Mouse (Mus musculus): ENCODE data around the gene Glra1. TPM values are rescaled to one million over a fixed set of nuclear protein-coding genes. Genes with fewer than 3 reads are reported as not detected.

The Glra1 gene
- polyA plus RNA-seq, 1 experiment = not detected

DNA sequence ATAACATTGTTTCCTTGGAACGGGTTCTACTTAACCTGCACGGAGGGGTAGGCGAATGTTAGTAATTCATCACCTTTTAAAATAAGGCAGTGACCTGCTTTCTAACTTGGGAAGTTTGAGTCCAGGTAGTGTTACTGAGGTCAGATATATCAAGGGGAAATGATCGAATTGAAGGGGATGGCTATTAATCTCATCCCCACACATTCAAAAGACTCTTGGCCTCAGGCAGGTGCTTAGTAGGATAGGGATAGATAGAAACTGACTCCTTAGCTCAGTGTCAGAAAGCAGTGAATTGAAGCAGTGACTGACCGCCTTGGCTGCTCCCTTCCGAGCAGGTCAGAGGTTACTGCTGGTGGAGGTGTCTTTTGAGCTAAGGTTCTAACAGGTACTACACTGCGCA is 136.5 kb downstream of the Glra1 start:
- H3K27me3 ChIP-seq (ENCODE audit: control insufficient read depth, insufficient read depth, low read length, poor library complexity, severe bottlenecking) = no peaks in the 10 kb centered on the region
- no peaks in the 10 kb centered on the region for H3K9me3 ChIP-seq (replicated peaks; ENCODE audit: control insufficient read depth, insufficient read depth, low read length, poor library complexity, severe bottlenecking)
- no peak overlapping the region for H3K27ac ChIP-seq (ENCODE audit: insufficient read depth, low read length)
- H3K4me3 ChIP-seq (ENCODE audit: low read depth, low read length) = peak overlapping the region; percentile 98
- H3K36me3 ChIP-seq (ENCODE audit: control insufficient read depth, insufficient read depth, low read length, poor library complexity, severe bottlenecking) = peaks cover 45% of the 10 kb centered on the region
- TF ChIP-seq EP300 (IDR thresholded peaks at IDR 0.05; ENCODE audit: insufficient read depth, low read depth, low read length) (no peak), POLR2A (IDR thresholded peaks at IDR 0.05; ENCODE audit: insufficient read depth, low read length) (no peak), CTCF (IDR thresholded peaks at IDR 0.05; ENCODE audit: low read depth, low read length) (no peak)
- H3K4me1 ChIP-seq (ENCODE audit: control insufficient read depth, insufficient read depth, low read length) = no peaks in the 10 kb centered on the region
- H3K9ac ChIP-seq (ENCODE audit: low read depth, poor library complexity, severe bottlenecking) = peak overlapping the region; percentile 96

- Histone ChIP-seq H3K4me1 (ENCODE audit: control insufficient read depth, insufficient read depth, low read length) (no peaks in the 10 kb centered on the region), H3K9ac (ENCODE audit: low read depth, poor library complexity, severe bottlenecking) (peak overlapping the region; percentile 96), H3K4me3 (ENCODE audit: low read depth, low read length) (peak overlapping the region; percentile 98), H3K9me3 (replicated peaks; ENCODE audit: control insufficient read depth, insufficient read depth, low read length, poor library complexity, severe bottlenecking) (no peaks in the 10 kb centered on the region), H3K36me3 (ENCODE audit: control insufficient read depth, insufficient read depth, low read length, poor library complexity, severe bottlenecking) (peaks cover 39% of the 10 kb centered on the region), H3K27me3 (ENCODE audit: control insufficient read depth, insufficient read depth, low read length, poor library complexity, severe bottlenecking) (no peaks in the 10 kb centered on the region), H3K27ac (ENCODE audit: insufficient read depth, low read length) (no peak overlapping the region)
- no peak for TF ChIP-seq EP300 (IDR thresholded peaks at IDR 0.05; ENCODE audit: insufficient read depth, low read depth, low read length)
- no peak for TF ChIP-seq CTCF (IDR thresholded peaks at IDR 0.05; ENCODE audit: low read depth, low read length)
- TF ChIP-seq POLR2A (IDR thresholded peaks at IDR 0.05; ENCODE audit: insufficient read depth, low read length) = no peak
These were observed 137.2 kb downstream of the Glra1 start for GRCm38 (mm10) chr11:55470761-55471160.

DNA sequence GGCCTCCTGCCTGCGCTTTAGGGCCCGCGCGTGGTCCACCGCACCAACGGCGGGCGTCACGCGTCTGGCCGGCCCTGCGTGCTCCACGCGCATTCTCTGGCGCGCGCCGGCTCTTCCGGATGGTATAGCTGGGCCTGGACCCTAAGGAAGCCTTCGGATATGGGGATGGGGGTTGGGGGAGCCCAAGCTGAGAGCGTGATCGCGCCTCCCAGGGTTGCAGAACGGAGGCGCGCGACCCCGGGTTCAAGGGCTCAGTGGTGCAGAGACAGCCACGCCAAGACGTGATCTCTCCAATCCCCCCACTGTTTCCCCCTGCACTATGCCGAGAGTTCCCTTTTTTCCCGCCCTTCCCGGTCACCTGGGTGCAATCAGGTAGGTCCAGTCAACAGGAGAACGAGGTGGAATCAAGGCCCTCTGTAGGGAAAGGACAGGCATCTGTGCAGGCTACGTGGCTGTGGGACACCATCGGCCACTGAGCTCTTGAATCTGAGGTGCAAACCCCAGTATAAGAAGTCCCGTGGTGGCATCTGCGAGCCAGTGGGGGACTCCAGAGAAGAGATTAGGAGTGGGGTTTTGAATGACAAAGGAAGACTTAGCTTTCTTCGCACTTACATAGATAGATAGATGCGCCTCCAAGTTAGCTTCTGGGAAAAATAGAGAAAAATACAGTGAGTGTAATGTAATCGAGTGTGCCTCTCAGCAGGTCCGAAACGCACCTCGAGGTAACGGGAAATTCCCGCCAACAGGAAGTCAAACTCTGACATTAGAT is 137.9 kb downstream of the Glra1 start:
- Histone ChIP-seq H3K36me3 (ENCODE audit: control insufficient read depth, insufficient read depth, low read length, poor library complexity, severe bottlenecking) (peaks cover 35% of the 10 kb centered on the region), H3K9me3 (replicated peaks; ENCODE audit: control insufficient read depth, insufficient read depth, low read length, poor library complexity, severe bottlenecking) (no peaks in the 10 kb centered on the region), H3K27ac (ENCODE audit: insufficient read depth, low read length) (peak overlapping the region; percentile 14; the same call in 1 of the 2 replicates), H3K27me3 (ENCODE audit: control insufficient read depth, insufficient read depth, low read length, poor library complexity, severe bottlenecking) (no peaks in the 10 kb centered on the region), H3K4me1 (ENCODE audit: control insufficient read depth, insufficient read depth, low read length) (no peaks in the 10 kb centered on the region), H3K4me3 (ENCODE audit: low read depth, low read length) (peak overlapping the region; percentile 98), H3K9ac (ENCODE audit: low read depth, poor library complexity, severe bottlenecking) (peak overlapping the region; percentile 96)
- TF ChIP-seq POLR2A (IDR thresholded peaks at IDR 0.05; ENCODE audit: insufficient read depth, low read length) (no peak), EP300 (IDR thresholded peaks at IDR 0.05; ENCODE audit: insufficient read depth, low read depth, low read length) (no peak), CTCF (IDR thresholded peaks at IDR 0.05; ENCODE audit: low read depth, low read length) (no peak)

- Histone ChIP-seq H3K4me3 (ENCODE audit: low read depth, low read length) (peak within 1 kb of the TSS; percentile 98), H3K36me3 (ENCODE audit: control insufficient read depth, insufficient read depth, low read length, poor library complexity, severe bottlenecking) (peaks cover 26% of the 10 kb centered on the region), H3K4me1 (ENCODE audit: control insufficient read depth, insufficient read depth, low read length) (no peaks in the 10 kb centered on the region), H3K9ac (ENCODE audit: low read depth, poor library complexity, severe bottlenecking) (peak within 1 kb of the TSS; percentile 96), H3K27me3 (ENCODE audit: control insufficient read depth, insufficient read depth, low read length, poor library complexity, severe bottlenecking) (no peaks in the 10 kb centered on the region), H3K9me3 (replicated peaks; ENCODE audit: control insufficient read depth, insufficient read depth, low read length, poor library complexity, severe bottlenecking) (no peaks in the 10 kb centered on the region), H3K27ac (ENCODE audit: insufficient read depth, low read length) (peak within 1 kb of the TSS; percentile 97)
- TF ChIP-seq EP300 (IDR thresholded peaks at IDR 0.05; ENCODE audit: insufficient read depth, low read depth, low read length) (no peak), POLR2A (IDR thresholded peaks at IDR 0.05; ENCODE audit: insufficient read depth, low read length) (peak; percentile 92), CTCF (IDR thresholded peaks at IDR 0.05; ENCODE audit: low read depth, low read length) (no peak)
These were observed 138.8 kb downstream of the Glra1 start, which contains the start of gene G3bp1 for GRCm38 (mm10) chr11:55469048-55469843. Gene G3bp1 (plus strand): TSS chr11:55469685.

DNA sequence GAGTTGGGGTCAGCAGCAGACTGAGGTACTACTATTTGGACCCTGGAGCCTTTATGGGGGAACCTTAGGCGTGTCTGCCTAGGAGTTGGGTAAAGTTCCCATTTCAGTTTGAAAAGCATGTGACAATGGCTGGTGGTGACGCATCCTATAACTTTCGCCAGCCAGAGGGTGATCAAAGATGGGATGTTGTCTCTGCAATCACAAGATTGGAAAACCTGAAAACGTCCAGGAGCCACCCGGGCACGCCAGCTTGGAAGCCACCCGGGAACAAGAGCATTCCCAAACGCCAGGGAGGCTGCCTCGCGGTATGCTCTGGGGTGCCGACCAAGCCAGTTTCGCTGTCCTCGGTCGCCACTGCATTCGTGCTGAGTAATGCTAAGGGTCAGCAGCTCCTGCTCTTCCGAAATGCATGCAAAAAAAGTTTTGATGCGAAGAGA is 139.4 kb downstream of the Glra1 start:
- no peaks in the 10 kb centered on the region for H3K9me3 ChIP-seq (replicated peaks; ENCODE audit: control insufficient read depth, insufficient read depth, low read length, poor library complexity, severe bottlenecking)
- TF ChIP-seq CTCF (IDR thresholded peaks at IDR 0.05; ENCODE audit: low read depth, low read length) = no peak
- TF ChIP-seq POLR2A (IDR thresholded peaks at IDR 0.05; ENCODE audit: insufficient read depth, low read length) = no peak
- peaks cover 20% of the 10 kb centered on the region for H3K36me3 ChIP-seq (ENCODE audit: control insufficient read depth, insufficient read depth, low read length, poor library complexity, severe bottlenecking)

More for the DNA sequence above, 139.4 kb downstream of the Glra1 start:
- Histone ChIP-seq H3K27ac (ENCODE audit: insufficient read depth, low read length) (peak overlapping the region; percentile 97), H3K4me3 (ENCODE audit: low read depth, low read length) (peak overlapping the region; percentile 77), H3K4me1 (ENCODE audit: control insufficient read depth, insufficient read depth, low read length) (no peaks in the 10 kb centered on the region), H3K9ac (ENCODE audit: low read depth, poor library complexity, severe bottlenecking) (peak overlapping the region; percentile 89), H3K27me3 (ENCODE audit: control insufficient read depth, insufficient read depth, low read length, poor library complexity, severe bottlenecking) (no peaks in the 10 kb centered on the region)

All from ES-Bruce4 (cell line).